Mouse (Mus musculus) liver, embryonic 14.5 days (tissue): Measurements from ENCODE around the gene Tbrg4.

Experiments
- CTCF ChIP-seq: IDR thresholded peaks from 2 replicates; pipeline ENCODE4 v1.5.1; 2016; ENCODE audit warnings: antibody characterized with exemption, low read depth, control low read depth
- EP300 ChIP-seq: IDR thresholded peaks from 2 replicates; pipeline ENCODE4 v1.6.1; 2016; ENCODE audit warnings: antibody characterized with exemption, low read depth

DNA sequence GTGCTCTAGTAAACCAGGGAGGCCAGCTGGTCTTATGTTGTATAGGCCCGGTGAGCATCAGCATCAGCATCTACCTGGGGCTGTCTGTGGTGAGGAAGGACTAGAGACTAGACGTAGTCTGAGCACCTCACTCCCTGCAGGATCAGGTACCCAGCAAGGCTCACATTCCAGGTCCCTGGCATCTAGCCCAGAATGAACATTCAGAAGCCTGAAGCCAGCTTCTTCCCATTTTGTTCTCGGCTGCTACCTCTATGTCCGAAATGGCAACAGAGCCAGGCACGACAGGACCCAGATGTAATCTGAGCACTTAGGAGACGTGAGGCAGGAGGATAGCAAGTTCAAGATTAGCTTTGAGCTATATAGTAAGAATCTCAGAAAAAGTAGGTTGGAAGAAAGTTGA lies 31.0 kb downstream of the Tbrg4 start:
- no peak for TF ChIP-seq CTCF
- TF ChIP-seq EP300 = no peak
